Mouse (Mus musculus): ENCODE measurements around the gene Wipf3.

DNA sequence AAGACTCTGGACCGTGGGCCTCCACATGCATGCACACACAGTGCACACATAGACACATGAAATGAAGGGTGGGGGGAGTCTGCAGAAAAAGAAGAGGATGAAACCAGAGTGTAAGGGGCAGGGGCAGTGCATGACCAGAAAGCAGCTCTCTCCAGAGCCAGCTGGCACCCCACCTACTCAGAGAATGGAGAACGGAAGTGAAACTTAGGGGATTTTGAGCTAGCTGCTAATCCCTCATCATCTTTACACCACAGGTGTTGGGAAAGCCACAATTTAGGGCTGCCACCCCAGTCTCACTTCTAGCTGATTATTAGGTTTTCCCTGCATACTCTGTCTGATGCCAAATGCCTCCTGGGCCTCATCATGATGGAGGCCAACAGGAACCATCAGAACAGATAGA, 100.8 kb downstream of the Wipf3 start:
- TF ChIP-seq EP300 (IDR thresholded peaks at IDR 0.05) (no peak), CTCF (IDR thresholded peaks at IDR 0.05) (no peak)

Data from lung, postnatal 0 days (tissue).